Comparison of ENCODE assay signal across 8 mouse cellular contexts in genomic region chr8:88266170-88266800, GRCm38 (mm10). TPM values are rescaled to one million over a fixed set of nuclear protein-coding genes. Genes with fewer than 3 reads are reported as not detected.
A peak's percentile ranks its signal among the peaks of the same experiment; 100 is the strongest.
DNase-seq lines count a peak whose midpoint lies in the region; ATAC-seq and TF ChIP-seq lines count a peak whose summit lies in the region.

No protein-coding gene starts in this region.

- no peak overlapping the region for H3K27ac ChIP-seq in gastrocnemius, adult 2 months

- peak; percentile 89 to 91 for DNase-seq in B cell, adult 2 months
- no peak for DNase-seq in G1E (ENCODE audit: low spot score)
- peak; percentile 62 for DNase-seq in cerebellum, adult 9-11 months
- DNase-seq in gastrocnemius, adult 2 months: peak; percentile 86
- peak; percentile 92 to 94 for DNase-seq in kidney, postnatal 4 days
- peak; percentile 91 for DNase-seq in lung, adult 2 months
- DNase-seq in retina, postnatal 7 days (ENCODE audit: low read depth, low spot score): peak; percentile 42
- peak; percentile 83 for DNase-seq in urinary bladder, postnatal 25 days (ENCODE audit: low spot score)

- H3K27me3 ChIP-seq in G1E (ENCODE audit: insufficient read depth, low read length): peaks cover 15% of the 10 kb centered on the region

- peaks cover under 1% of the 10 kb centered on the region for H3K36me3 ChIP-seq in G1E (replicated peaks)

- H3K9me3 ChIP-seq in G1E (replicated peaks): no peaks in the 10 kb centered on the region

- H3K4me3 ChIP-seq in G1E (ENCODE audit: low read depth, low read length): no peak overlapping the region
- H3K4me3 ChIP-seq in gastrocnemius, adult 2 months: no peak overlapping the region
- H3K4me3 ChIP-seq in lung, adult 2 months (replicated peaks; ENCODE audit: extremely low read depth, low read depth, low read length): no peak overlapping the region

- peaks cover 32% of the 10 kb centered on the region for H3K4me1 ChIP-seq in G1E (ENCODE audit: insufficient read depth, low read depth, low read length)
- H3K4me1 ChIP-seq in lung, adult 2 months (ENCODE audit: control insufficient read depth, insufficient read depth, low read length): peaks cover 9% of the 10 kb centered on the region

- TF ChIP-seq POLR2A in lung, adult 2 months (IDR thresholded peaks at IDR 0.05; ENCODE audit: borderline replicate concordance, extremely low read depth, low read depth, low read length): no peak

- intact Hi-C loops in gastrocnemius, adult 2 months (cut with DNase I): loop anchor here (2.0 to 10.0 kb wide), 3 partner anchors 93 to 429 kb away; partner anchors contain the start of gene Cyld

- ATAC-seq in G1E (ENCODE audit: extremely low read depth, insufficient number of reproducible peaks, low FRiP score, poor library complexity, severe bottlenecking): no peak

- 31% methylated on average over 10 of the region's 10 CpGs for WGBS in lung, adult 2 months

- peak; percentile 94 for TF ChIP-seq CTCF in G1E (IDR thresholded peaks at IDR 0.05; ENCODE audit: low read depth, low read length)
- peak; percentile 100 for TF ChIP-seq CTCF in gastrocnemius, adult 2 months (IDR thresholded peaks at IDR 0.05)
- TF ChIP-seq CTCF in lung, adult 2 months (IDR thresholded peaks at IDR 0.05; ENCODE audit: insufficient read depth, low read length): peak; percentile 94

RNA-seq across cellular contexts. Expression of gene Adcy7, which starts 5.9 kb away (rescaled TPM):
- total RNA-seq in G1E (2014; fragmentation: Nextera tagmentation) (95.9 and 117 TPM in 2 replicates), G1E (2017) (129 and 140 TPM in 2 replicates)
- 69.8 and 70.0 TPM in 2 replicates for polyA plus RNA-seq in G1E (2012)
- total RNA-seq in gastrocnemius, adult 2 months (2021): 1 to 10 TPM; 3.4 to 6.6 TPM
- 57.0 and 60.0 TPM in 2 replicates for polyA plus RNA-seq in lung, adult 2 months (2012; rRNA removed)

Comparison
In these comparisons a context has a peak if more than half of its experiments do, and no peak if none do; other contexts are left out.
1. RNA of gene Adcy7, which starts 5.9 kb away (total RNA-seq): 95.9 to 140 TPM in G1E; 3.4 to 6.6 TPM in gastrocnemius, adult 2 months; every median in the first group is over 10 times any median in the second.
2. Peak in every context shown above with its lines, with median percentiles within 50 percentile points of each other: CTCF ChIP-seq.